Mouse (Mus musculus): ENCODE measurements at regions not wholly inside any gene's neighbourhood (a gene's known extent, or its start where the extent isn't known, plus 50 kb on each side); places are given as distances from the start of the nearest gene placed in this dataset.
A peak's percentile ranks its signal among the peaks of the same experiment; 100 is the strongest.
"Not testable (repeated sequence)": the region's sequence is repeated elsewhere in the genome, so short reads cannot be mapped to it uniquely, and the experiment has no call there.

GRCm38 (mm10) chr13:115911524-115912459 is 397.7 kb downstream of the Isl1 start:
- no peak for DNase-seq

- no peak for DNase-seq
Measured at GRCm38 (mm10) chr13:115910866-115911449, 398.5 kb downstream of the Isl1 start.

- DNase-seq: no peak
Measured at GRCm38 (mm10) chr13:115880616-115881015, 428.9 kb downstream of the Isl1 start.

GRCm38 (mm10) chr13:115860480-115860879 is 449.0 kb downstream of the Isl1 start:
- no peak for DNase-seq

- DNase-seq: no peak
Measured at GRCm38 (mm10) chr13:115856632-115857031, 452.9 kb downstream of the Isl1 start.

GRCm38 (mm10) chr13:115852689-115853356 is 456.7 kb downstream of the Isl1 start:
- DNase-seq: no peak

- DNase-seq: no peak
Measured at GRCm38 (mm10) chr13:115843121-115843520, 466.4 kb downstream of the Isl1 start.

GRCm38 (mm10) chr13:115836203-115836768 is 473.2 kb downstream of the Isl1 start:
- DNase-seq: no peak

- DNase-seq: no peak
Measured at GRCm38 (mm10) chr13:115825191-115825590, 484.3 kb downstream of the Isl1 start.

GRCm38 (mm10) chr13:115822527-115822926 is 487.0 kb downstream of the Isl1 start:
- no peak for DNase-seq

- no peak for DNase-seq
Measured at GRCm38 (mm10) chr13:115814211-115814610, 495.3 kb downstream of the Isl1 start.

GRCm38 (mm10) chr13:115799294-115799693 is 510.2 kb downstream of the Isl1 start:
- no peak for DNase-seq

GRCm38 (mm10) chr13:115751271-115751670 is 558.2 kb downstream of the Isl1 start:
- no peak for DNase-seq

GRCm38 (mm10) chr13:115742080-115742479 is 567.4 kb downstream of the Isl1 start:
- DNase-seq: not testable (repeated sequence)

GRCm38 (mm10) chr13:115727986-115728385 is 581.5 kb downstream of the Isl1 start:
- no peak for DNase-seq

GRCm38 (mm10) chr13:115725356-115725952 is 584.0 kb downstream of the Isl1 start:
- DNase-seq: no peak

- DNase-seq: no peak
Measured at GRCm38 (mm10) chr13:115719276-115719675, 590.2 kb downstream of the Isl1 start.

- DNase-seq: no peak
Measured at GRCm38 (mm10) chr13:115718859-115719258, 590.6 kb downstream of the Isl1 start.

GRCm38 (mm10) chr13:115696197-115696596 is 594.4 kb upstream of the Itga1 start:
- no peak for DNase-seq

GRCm38 (mm10) chr13:115687426-115687825 is 585.7 kb upstream of the Itga1 start:
- no peak for DNase-seq

- peak; percentile 1 for DNase-seq
Measured at GRCm38 (mm10) chr13:115679591-115679990, 577.8 kb upstream of the Itga1 start.

- DNase-seq: no peak
Measured at GRCm38 (mm10) chr13:115676836-115677235, 575.1 kb upstream of the Itga1 start.

GRCm38 (mm10) chr13:115673729-115674128 is 572.0 kb upstream of the Itga1 start:
- DNase-seq: no peak

Measured in right cerebral cortex, adult 18-20 months (tissue).